Mouse (Mus musculus): Measurements from ENCODE around the gene Hacd4.
A peak's percentile ranks its signal among the peaks of the same experiment; 100 is the strongest.
"Not testable (repeated sequence)": the region's sequence is repeated elsewhere in the genome, so short reads cannot be mapped to it uniquely, and the experiment has no call there.

The Hacd4 gene

DNA sequence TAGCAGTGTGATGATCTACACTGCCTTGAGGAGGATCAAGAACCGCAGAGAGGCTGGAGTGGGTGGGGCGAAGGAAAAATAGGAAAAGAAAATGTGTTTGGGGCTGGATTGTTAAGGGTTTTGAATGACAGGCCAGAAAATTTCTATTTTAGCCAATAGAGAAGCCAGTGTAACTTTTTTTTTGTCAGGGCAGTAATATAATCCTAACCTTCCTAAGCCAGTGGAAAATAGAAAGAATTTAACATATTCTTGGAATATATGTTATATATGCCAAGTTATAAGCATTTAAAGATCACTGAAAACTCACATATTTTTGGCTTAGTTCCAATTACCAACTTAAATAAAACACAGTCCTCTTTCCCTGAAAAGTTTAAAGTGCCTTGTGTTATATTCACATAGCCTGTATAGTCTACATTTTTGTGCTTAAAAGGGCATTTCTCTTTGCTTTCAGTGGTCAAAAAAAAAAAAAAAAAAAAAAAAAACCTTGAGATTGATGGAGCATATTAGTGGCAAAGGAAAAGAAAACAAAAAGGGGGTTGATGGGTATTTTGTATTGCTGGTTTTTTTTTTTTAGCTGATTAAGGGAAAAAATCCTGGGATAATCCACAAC is 11.0 kb downstream of the Hacd4 start:
- DNase-seq = no peak

DNA sequence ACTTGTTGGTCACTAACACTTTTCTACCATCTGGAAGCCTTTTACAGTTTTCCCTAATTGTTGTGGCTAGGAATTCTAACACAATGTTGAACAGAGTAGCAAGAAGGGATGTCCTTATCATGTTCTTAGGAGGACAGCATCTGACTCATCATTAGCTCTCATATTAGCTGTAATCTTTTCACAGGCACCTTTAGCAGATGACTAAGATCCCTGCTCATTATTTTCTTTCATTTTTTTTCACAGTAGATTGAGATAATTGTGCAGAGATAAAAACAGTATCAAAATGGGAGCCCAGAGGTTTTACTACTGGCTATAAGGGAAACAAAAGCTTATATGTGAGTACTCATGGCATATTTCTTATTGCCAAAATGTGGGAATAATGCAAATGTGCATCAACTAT is 14.2 kb downstream of the Hacd4 start:
- no peak for DNase-seq

DNA sequence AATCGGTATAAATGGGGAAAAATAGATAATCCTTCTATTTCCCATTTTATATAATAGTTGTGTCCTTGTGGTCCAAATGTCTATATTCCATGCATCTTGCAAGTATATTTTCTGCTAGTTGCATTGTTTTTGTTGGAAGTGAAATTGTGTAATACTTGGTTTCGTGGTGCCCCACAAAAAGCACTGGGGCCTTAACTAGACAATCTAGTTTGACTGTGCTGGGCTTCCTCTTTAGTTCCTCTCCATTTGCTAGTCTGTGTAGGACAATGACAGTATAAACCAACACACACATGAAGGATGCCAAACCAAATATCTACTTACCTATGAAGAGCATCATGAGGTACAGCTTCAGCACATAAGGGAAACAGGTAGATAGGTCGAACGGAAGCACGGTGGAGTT is 19.4 kb downstream of the Hacd4 start:
- DNase-seq = no peak

DNA sequence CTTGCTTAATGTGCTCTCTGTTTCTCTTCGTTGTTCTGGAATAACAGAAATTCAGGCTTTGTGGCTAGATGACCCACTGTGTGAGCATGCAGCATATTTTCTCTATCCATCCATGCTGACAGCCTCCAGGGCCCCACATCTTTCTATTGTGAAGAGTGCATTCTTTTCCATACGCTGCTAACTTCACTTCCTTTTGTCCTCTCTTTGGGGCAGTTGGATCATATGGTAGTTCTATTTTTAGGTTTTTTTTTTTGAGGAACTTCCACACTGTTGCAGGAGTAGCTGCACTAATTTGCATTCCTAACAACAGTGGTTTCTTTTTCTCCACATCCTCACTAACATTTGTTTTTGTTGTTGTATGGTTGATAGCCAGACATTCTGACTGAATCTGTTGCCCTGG is 23.7 kb downstream of the Hacd4 start:
- DNase-seq = no peak

DNA sequence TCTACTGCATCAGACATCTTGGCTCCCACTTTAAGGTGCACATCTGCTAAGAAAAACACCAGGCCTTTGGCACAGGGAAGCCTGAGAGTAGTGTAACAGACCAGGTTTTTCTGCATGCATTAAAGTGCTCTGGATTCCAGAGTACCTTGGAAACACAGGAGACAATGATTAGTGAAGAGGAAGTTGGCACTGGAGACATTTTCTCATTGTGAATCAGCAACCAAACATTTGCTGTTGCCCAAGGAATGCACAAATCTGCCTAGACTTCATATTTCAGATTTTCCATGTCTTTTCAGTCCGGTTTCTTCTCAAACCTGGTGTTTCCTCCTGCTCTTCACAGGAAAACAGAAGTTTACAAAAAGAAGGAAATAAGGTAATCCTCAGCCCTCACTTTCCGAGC is 26.4 kb downstream of the Hacd4 start:
- DNase-seq = no peak

DNA sequence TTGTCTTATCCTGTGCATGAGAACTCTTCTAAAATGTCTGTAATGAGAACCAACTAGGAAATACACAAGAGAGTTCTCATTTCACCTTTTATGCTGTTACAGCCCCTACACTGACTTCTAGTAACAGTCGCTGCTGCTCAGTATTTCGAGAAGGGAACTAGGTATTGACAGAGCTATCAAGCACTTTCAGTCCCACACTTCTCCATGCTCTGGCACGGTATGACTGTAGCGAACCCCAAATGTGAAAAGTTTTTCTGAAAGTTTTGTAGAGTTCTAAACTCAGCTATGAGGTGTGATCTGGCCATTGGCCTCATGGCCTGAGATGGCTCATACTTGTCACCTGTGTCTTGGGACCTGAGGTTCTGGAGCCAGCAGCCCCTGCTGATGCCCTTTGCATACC is 29.4 kb downstream of the Hacd4 start:
- no peak for DNase-seq

DNA sequence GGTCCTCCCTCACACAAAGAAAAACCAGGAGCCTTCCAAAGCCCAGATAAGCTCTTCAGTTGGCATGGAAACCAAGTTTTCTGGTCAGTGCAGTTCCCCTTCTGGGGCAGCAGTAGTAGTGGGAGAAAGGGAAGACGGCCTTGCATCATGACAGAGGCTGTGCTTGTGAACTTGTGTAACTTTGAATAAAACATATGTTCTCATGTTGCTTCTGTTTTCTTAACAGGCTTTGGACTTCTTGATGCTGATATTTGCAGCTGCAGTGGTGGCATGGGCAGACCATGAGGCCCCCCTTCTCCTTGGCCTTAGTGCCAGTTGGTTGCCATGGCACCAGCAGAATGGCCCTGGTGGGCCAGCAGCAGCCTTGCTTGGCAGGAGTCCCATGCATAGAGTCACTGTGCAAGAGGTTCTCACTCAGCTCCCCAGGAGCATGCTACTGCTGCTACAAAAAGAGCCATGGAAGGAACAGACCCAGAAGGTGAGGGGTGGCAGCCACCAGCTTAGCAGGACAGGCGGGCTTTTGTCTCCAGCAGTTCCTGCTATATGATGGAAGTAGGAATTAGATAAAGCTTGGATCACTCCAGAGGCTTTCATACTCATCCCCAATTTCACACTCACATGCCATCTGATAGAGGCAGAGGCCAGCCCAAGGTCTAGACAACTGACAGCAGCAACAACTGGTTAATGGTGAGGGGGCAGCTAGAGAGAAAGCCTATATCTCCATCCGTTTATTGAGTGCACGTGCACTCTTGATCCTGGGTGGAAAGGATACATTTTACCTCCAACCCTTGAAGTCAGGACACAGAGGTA is 31.6 kb downstream of the Hacd4 start:
- DNase-seq = peak; percentile 16

DNA sequence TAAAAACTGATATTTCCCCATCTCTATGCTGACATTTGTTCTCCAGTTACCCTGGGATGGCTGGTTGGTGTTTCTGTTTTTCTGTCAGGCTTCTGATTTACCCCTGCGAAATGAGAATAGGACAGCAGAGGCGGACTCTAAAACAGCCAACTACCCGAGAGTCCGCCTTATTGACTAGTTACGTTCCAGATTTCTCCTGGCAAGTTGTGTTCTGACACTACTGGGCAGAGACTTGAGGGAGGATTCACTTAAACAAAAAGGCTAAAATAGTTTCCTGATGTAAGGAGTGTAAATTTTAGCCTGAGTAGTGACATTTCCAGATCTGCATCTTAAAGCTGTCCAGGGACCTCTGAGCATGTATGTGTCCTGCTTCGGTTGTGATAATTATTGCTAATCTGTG is 35.8 kb downstream of the Hacd4 start:
- no peak for DNase-seq

DNA sequence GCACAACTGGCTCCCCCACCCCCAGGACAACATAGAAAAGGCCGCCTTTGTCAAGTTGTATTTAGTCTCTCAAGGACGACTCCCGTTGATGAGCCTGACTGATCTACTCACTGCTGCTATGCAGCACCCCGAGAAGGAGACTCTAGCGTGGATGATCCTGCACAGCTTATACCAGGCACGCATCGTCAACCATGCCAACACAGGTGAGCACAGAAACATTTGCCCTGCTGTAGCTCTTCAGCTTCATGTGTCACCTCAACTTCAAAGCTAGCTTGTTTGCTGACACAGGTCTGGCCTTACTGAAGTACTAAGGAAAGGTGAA is 37.8 kb downstream of the Hacd4 start:
- DNase-seq = no peak

DNA sequence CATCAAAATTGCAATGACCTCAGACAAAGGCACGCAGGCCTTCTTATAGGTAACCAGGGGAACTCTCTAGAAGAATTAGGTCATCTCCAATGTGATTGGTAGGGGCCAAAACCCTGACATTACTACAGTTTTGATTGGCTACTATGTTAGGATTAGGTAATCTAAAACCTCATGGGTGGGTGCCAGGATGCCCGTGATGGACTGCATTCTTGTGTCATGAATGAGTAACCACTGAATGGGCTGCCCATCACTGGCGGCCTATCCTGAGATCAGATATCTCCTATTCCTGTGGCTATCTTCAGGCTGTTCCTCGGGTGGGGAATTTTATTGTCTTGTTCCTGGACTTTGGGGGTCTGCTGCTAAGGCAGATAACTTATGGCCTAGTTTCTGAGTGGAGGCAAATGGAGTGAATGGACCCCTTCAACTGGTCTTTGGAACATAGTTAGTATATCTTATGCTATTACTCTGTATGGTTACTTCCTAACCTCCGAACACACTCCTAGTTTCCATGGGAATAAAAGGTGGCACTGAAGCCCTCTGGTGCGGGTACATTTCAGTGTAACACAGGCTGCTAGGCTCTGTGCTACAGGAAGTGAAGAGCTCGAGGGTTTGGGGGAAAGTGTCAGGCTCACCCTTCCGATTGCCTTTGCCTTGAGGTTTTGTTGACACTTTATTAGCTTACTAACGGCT is 38.3 kb downstream of the Hacd4 start:
- DNase-seq = no peak

DNA sequence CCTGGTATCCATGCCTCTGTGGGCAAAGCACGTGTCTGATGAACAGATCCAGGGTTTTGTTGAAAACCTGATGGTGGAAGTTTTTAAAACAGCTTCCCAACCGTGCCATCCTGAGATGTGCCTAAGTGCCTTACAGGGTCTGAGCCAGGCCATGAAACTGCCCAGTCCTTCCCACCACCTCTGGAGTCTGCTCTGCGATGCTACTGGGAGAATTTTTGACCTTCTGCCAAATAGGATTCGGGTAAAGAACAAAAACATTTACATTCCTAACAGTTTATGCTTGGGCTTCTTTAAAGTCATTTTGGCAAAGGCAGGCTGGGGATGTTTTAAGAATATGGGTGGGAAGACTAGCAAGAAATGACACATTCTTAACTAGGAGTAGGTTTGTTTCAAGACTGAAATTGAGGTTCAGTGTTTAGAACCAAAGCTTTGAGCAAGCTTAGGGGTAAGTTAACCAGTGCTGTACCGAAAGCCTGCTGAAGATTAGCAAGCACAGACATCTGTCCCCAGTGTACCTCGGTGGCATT is 41.7 kb downstream of the Hacd4 start:
- no peak for DNase-seq

DNA sequence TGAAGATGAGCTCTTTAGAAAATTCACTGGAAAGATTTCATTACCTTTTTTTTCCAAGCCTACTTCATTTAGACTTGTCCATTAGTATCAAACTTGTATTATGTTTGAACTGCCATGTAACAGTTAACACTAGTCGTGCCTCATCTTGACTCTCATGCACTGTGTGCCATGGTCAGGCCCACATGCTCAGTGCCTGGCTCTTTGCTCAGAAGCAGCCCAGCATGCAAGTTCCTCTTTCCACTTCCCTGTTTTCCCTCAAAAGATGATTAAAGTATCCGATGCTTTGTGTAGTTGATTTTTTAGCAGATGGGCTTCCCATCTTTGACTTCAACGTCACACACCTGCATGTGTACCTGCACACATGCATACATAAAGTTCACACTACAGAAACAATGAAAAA is 43.0 kb downstream of the Hacd4 start:
- no peak for DNase-seq

DNA sequence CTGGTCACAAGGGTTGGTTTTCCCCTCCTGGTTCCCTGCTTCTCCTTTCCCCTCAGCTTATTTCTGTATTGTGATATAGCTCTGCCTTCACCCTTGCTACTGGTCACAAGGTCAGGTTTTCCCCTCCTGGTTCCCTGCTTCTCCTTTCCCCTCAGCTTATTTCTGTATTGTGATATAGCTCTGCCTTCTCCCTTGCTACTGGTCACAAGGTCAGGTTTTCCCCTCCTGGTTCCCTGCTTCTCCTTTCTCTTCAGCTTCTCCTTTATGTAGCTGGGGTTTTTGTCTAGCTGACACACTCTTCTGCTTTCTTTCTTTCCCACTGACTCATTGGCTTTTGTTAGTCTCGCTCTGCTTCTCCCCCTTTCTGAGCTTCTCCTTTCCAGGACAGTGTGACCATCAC is 48.1 kb downstream of the Hacd4 start:
- DNase-seq = not testable (repeated sequence)

DNA sequence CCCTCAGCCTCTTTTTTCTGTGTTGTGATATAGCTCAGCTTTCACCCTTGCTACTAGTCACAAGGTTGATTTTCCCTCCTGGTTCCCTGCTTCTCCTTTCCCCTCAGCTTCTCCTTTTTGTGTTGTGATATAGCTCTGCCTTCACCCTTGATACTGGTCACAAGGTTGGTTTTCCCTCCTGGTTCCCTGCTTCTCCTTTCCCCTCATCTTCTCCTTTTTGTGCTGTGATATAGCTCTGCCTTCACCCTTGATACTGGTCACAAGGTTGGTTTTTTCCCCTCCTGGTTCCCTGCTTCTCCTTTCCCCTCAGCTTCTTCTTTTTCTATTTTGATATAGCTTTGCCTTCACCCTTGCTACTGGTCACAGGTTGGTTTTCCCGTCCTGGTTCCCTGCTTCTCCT is 48.7 kb downstream of the Hacd4 start:
- DNase-seq = no peak

DNA sequence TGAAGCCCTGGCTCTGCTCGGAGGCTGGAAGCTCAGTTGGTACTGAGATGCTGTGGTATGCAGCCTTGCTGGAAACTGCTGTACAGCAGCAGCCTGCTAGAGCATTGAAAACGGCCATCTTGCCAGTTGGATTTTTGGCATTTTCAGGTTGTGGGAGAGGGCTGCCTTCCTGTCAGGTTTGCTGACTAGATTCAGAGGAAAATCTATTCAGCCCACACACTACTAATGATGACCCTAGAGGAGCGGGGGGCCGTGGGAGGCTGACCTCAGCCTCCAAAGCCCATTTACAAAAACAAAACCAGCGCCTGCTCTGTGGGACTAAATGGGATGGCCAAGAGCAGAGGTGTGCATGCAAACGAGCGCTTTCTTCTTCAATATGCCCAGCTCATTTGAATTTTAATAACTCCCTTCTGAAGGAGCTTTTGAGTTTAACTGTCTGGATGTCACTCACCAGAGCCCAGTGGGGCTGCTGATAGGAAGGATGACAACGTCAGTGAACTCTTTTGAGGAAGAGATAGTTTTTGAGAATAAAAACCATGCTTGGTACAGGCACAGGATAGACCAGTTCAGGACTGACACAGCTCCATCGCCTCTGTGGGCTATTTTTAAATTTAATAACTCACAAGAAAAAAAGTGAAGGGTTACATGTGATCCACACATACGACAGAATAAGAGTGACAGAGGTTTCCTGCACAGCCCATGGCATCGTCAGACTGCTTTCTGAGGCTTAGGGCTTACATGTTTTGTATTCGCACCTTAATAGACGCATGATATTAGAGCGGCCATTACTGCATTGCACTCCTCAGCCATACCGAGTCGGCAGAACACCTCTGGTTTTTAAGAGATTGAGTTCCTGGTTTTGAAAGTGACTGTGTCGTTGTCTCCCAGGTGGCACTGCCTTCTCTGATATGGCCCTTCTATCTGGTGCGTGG is 66.2 kb downstream of the Hacd4 start:
- DNase-seq = no peak

DNA sequence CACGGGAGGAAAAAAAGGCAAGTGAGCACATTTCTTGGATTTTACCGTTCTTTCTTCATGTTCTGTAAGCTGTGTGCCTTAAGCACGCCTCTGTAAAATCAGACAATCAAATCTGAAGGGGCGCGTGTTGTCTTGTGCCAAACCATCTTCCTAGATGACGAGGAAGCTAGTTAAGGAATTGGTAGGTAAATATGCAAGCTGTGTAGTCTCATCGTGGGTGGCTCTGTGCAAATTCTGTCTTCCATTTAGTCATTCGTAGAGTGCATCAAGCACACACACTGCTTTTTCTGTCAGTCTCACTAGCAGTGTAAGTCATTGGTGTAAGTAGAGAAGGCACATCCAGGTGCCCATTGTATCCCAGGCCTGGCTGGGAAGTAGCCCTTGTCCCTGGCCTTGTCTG is 67.9 kb downstream of the Hacd4 start:
- DNase-seq = no peak

DNA sequence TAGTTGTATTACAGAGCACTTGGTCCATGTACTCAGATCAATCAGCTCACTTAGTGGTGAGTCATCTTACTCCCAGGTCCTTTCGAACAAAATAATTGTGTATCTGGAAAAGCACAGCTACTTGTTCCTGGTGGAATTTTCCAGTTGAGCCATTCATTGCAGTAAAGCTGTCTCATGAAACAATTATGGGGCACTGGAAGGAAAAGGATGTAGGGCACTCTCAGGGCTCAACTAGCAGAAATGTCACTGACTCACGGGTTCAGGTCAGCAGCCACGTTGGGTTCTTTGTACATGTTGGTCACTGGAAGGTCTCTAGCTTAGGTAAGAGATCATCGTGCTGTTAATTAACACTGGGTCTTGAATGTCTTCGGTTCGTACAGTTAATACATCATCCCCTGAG is 68.8 kb downstream of the Hacd4 start:
- no peak for DNase-seq

DNA sequence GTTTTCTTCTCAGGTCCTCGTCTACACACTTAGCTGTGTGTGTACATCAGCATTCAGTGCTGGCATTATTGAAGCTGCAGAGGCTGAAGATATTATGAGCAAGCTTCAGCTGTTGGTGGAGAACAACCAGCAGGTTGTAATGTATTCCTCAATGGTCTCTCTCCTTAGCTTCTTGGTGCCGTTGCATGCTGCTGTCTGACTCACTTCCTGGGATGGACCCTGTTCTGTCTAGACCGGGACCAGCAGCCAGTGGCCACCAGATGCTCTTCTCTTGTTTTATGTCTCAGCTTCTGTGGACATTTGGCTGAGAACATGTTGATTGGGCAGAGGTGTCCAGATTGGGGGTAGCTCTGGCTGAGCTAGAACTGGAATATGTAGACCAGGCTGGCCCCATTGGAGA is 81.3 kb downstream of the Hacd4 start:
- DNase-seq = no peak

DNA sequence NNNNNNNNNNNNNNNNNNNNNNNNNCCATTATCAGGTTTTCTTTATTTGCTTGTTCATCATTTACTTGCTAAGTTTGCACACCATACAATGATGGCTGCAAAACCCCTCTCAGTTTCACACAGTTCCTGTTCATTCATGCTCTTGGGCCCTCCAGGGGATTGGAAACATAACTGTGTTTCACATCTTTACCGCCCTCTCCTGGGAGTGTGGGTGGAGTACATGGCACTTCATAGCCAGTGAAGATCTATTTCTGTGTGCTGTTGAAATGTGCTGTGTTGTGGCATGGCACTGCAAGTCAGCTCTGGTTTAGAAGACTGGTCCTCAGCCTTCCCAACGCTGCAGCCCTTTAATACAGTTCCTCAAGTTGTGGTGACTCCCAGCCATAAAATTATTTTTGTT is 82.1 kb downstream of the Hacd4 start:
- DNase-seq = peak; percentile 19

DNA sequence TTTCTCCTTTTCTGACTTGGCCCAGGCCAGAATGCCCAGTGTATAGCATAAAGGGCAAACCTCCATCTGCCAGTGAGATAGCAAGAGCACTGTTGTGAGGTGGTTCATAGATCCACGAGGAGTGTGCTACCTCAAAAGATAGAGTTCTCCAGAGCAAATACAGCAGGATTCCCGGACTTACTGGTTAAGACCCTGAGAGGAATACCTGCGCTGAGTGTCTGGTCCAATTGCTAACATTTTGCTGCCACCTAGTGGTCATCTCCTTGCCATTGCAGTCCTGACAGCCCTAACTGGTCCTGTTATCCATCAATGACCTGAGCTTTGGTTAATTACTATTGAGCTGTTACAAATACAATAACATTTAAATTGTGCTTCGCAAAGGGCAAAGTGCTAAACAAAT is 87.8 kb downstream of the Hacd4 start:
- peak; percentile 56 for DNase-seq

Data from right cerebral cortex, postnatal 25 days (tissue).